Mouse (Mus musculus) ES-CJ7 (cell line): ENCODE measurements at regions not wholly inside any gene's neighbourhood (a gene's known extent, or its start where the extent isn't known, plus 50 kb on each side); places are given as distances from the start of the nearest gene placed in this dataset.
A peak's percentile ranks its signal among the peaks of the same experiment; 100 is the strongest.

Experiments used
- DNase-seq: peaks from one replicate; pipeline ENCODE4 v3.0.0; 2011; ENCODE audit warnings: low read depth, low spot score

DNA sequence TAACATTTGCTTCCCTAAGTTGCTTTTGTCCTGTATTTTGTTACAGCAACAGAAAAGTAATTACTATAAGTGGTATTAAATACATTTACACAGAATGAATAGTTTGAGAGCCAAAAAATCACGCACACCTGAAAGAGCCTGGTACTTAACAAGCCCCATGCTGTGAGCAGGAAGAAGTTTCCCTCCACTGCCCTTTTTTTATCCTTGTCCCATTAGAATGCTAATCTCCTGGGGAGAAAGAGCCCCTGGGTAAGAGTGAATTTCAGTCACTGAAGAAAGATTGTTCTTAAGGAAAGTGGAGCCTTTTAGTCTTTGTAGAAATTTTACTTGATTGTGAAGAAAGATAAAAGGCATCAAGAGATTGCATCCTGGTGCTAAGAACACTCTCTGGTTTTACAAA lies 980.2 kb downstream of the Dpp10 start:
- peak; percentile 72 for DNase-seq
